9 mouse cellular contexts compared by ENCODE assay signal in the genomic region with DNA sequence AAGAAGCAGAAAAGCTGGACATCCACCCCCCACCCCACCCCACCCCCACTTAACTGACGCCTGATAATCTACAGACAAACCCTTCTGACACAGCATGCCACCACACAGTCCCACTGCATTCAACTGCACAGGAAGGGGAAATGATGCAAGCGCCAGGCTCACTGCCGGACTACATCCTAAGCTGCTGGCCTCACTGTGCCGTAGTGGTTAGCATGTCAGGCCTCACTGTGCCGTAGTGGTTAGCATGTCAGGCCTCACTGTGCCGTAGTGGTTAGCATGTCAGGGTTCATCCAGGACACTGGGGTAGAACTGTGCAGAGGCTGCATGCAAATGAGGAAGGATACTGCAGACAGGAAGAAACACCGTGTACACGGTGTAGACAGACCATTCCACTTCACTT. TPM values are rescaled to one million over a fixed set of nuclear protein-coding genes. Genes with fewer than 3 reads are reported as not detected.
DNase-seq lines count a peak whose midpoint lies in the region; ATAC-seq and TF ChIP-seq lines count a peak whose summit lies in the region.
"Had no signal": no experiment of that assay in that cellular context is flagged by ENCODE, and none has a peak within 500 bp of the region (broad histone marks: within the 10 kb centered on the region; RNA-seq: fewer than 3 reads in every experiment).

No protein-coding gene starts in this region.

- WGBS in heart, adult 2 months, result 33% methylated on average over 8 of the region's 8 CpGs
- WGBS in midbrain, embryonic 13.5 days, result 83% methylated on average over 8 of the region's 8 CpGs
- WGBS in midbrain, embryonic 16.5 days, result 76% methylated on average over 8 of the region's 8 CpGs
- WGBS in limb, embryonic 11.5 days, result 74% methylated on average over 8 of the region's 8 CpGs

- H3K9ac ChIP-seq in heart, adult 2 months (ENCODE audit: low read depth, low read length), result no peak overlapping the region
- H3K9ac ChIP-seq in midbrain, embryonic 13.5 days (replicated peaks), result no peak overlapping the region
- H3K9ac ChIP-seq in midbrain, embryonic 16.5 days (ENCODE audit: low read depth, low read length), result no peak overlapping the region
- H3K9ac ChIP-seq in limb, embryonic 11.5 days (ENCODE audit: low read length), result no peak overlapping the region

- H3K79me2 ChIP-seq in heart, adult 2 months (replicated peaks; ENCODE audit: control insufficient read depth, insufficient read depth, low read length), result peaks cover 4% of the 10 kb centered on the region

- no peak for DNase-seq in heart, adult 2 months
- no peak for DNase-seq in heart, postnatal 36 days
- DNase-seq in limb, embryonic 11.5 days (ENCODE audit: low spot score), result no peak
- DNase-seq in right cerebral cortex, postnatal 10 days (ENCODE audit: low spot score in 2 of 2), result no peak
- no peak for DNase-seq in cerebellum, adult 9-11 months
- DNase-seq: retina, postnatal 1 day had no signal

- H3K36me3 ChIP-seq in heart, adult 2 months (ENCODE audit: control insufficient read depth, insufficient read depth, low read length), result peaks cover 19% of the 10 kb centered on the region
- H3K36me3 ChIP-seq in midbrain, embryonic 13.5 days, result no peaks in the 10 kb centered on the region
- H3K36me3 ChIP-seq in midbrain, embryonic 16.5 days (ENCODE audit: control insufficient read depth, insufficient read depth, low read length), result no peaks in the 10 kb centered on the region
- H3K36me3 ChIP-seq in limb, embryonic 11.5 days (ENCODE audit: control insufficient read depth, insufficient read depth, low read length), result no peaks in the 10 kb centered on the region

- 0 out of 2 replicates have a peak, but pooled peaks have one; percentile 8 for TF ChIP-seq EP300 in heart, adult 2 months (IDR thresholded peaks at IDR 0.05; ENCODE audit: insufficient read depth, low read depth, low read length)

- no peak for TF ChIP-seq POLR2A in heart, adult 2 months (IDR thresholded peaks at IDR 0.05; ENCODE audit: insufficient read depth, low read depth, low read length)

- no peaks in the 10 kb centered on the region for H3K27me3 ChIP-seq in heart, adult 2 months (ENCODE audit: control insufficient read depth, insufficient read depth, low read length)
- no peaks in the 10 kb centered on the region for H3K27me3 ChIP-seq in midbrain, embryonic 13.5 days
- H3K27me3 ChIP-seq in midbrain, embryonic 16.5 days (ENCODE audit: control insufficient read depth, insufficient read depth, low read depth, low read length), result no peaks in the 10 kb centered on the region
- no peaks in the 10 kb centered on the region for H3K27me3 ChIP-seq in limb, embryonic 11.5 days (ENCODE audit: control insufficient read depth, insufficient read depth, low read length)

- no peak overlapping the region for H3K4me2 ChIP-seq in midbrain, embryonic 13.5 days (replicated peaks)
- H3K4me2 ChIP-seq in midbrain, embryonic 16.5 days (ENCODE audit: low read length), result no peak overlapping the region
- H3K4me2 ChIP-seq in limb, embryonic 11.5 days (ENCODE audit: low read depth, severe bottlenecking), result no peak overlapping the region

- peaks cover 22% of the 10 kb centered on the region for H3K4me1 ChIP-seq in heart, adult 2 months (ENCODE audit: control insufficient read depth, insufficient read depth, low read length)
- H3K4me1 ChIP-seq in midbrain, embryonic 13.5 days (replicated peaks), result peaks cover 9% of the 10 kb centered on the region; the same call in 1 of the 2 replicates
- H3K4me1 ChIP-seq in midbrain, embryonic 16.5 days (ENCODE audit: control insufficient read depth, insufficient read depth, low read length), result no peaks in the 10 kb centered on the region
- H3K4me1 ChIP-seq in limb, embryonic 11.5 days (ENCODE audit: control insufficient read depth, insufficient read depth, low read length), result peaks cover 23% of the 10 kb centered on the region

- no peaks in the 10 kb centered on the region for H3K9me3 ChIP-seq in midbrain, embryonic 13.5 days
- H3K9me3 ChIP-seq in midbrain, embryonic 16.5 days (replicated peaks; ENCODE audit: control insufficient read depth, low read length, poor library complexity, severe bottlenecking), result no peaks in the 10 kb centered on the region
- no peaks in the 10 kb centered on the region for H3K9me3 ChIP-seq in limb, embryonic 11.5 days (ENCODE audit: control insufficient read depth, low read length)

- ATAC-seq in midbrain, embryonic 13.5 days, result peak; percentile 34; the same call in 1 of the 2 replicates
- no peak for ATAC-seq in midbrain, embryonic 16.5 days
- peak; percentile 26; the same call in 1 of the 2 replicates for ATAC-seq in limb, embryonic 11.5 days (ENCODE audit: insufficient number of reproducible peaks, low FRiP score, low TSS enrichment, low read depth)
- no peak for ATAC-seq in inflammation-experienced regulatory T-cells, adult 6 months

- intact Hi-C loops in heart, adult 2 months (cut with DNase I), result no loop called here
- intact Hi-C loops in heart, postnatal 36 days (cut with DNase I), result no loop called here

- H3K4me3 ChIP-seq in heart, adult 2 months, result no peak overlapping the region
- no peak overlapping the region for H3K4me3 ChIP-seq in midbrain, embryonic 13.5 days (replicated peaks)
- no peak overlapping the region for H3K4me3 ChIP-seq in midbrain, embryonic 16.5 days (ENCODE audit: low read depth, low read length)
- no peak overlapping the region for H3K4me3 ChIP-seq in limb, embryonic 11.5 days (ENCODE audit: low read depth, low read length)

- H3K27ac ChIP-seq in heart, adult 2 months, result no peak overlapping the region
- no peak overlapping the region for H3K27ac ChIP-seq in midbrain, embryonic 13.5 days
- no peak overlapping the region for H3K27ac ChIP-seq in midbrain, embryonic 16.5 days (ENCODE audit: low read length)
- no peak overlapping the region for H3K27ac ChIP-seq in limb, embryonic 11.5 days (replicated peaks; ENCODE audit: low read depth, low read length)

- TF ChIP-seq CTCF in heart, adult 2 months (IDR thresholded peaks at IDR 0.05), result no peak

RNA-seq across cellular contexts. Expression of a gene that starts 29.8 kb away (rescaled TPM):
- total RNA-seq in heart, adult 2 months (2021), result 10 to 100 TPM; 14.0 to 16.5 TPM
- 4.1 and 5.8 TPM in 2 replicates for polyA plus RNA-seq in heart, adult 2 months (2012; rRNA removed)
- total RNA-seq in heart, postnatal 36 days (2021), result 10 to 100 TPM; 14.3 to 16.6 TPM
- polyA plus RNA-seq in midbrain, embryonic 13.5 days (2015; fragmentation: Nextera tagmentation; extraction: Ambion mirVana), result 39.2 and 39.4 TPM in 2 replicates
- polyA plus RNA-seq in midbrain, embryonic 16.5 days (2015; fragmentation: Nextera tagmentation; extraction: Ambion mirVana), result 34.6 and 41.9 TPM in 2 replicates
- 13.4 and 14.7 TPM in 2 replicates for polyA plus RNA-seq in limb, embryonic 11.5 days (2014; fragmentation: Nextera tagmentation; extraction: Ambion mirVana)
- polyA plus RNA-seq in inflammation-experienced regulatory T-cells, adult 6 months (2017; shearing (Covaris generic)), result 1 to 10 TPM in 1 of 3 experiments, under 1 TPM in 1, not detected in 1; 0.08 to 4.6 TPM

Comparison
In these comparisons a context has a peak if more than half of its experiments do, and no peak if none do; other contexts are left out.
1. ATAC-seq: peak in midbrain, embryonic 13.5 days (single experiment) and limb, embryonic 11.5 days (single experiment); none in midbrain, embryonic 16.5 days (single experiment) and inflammation-experienced regulatory T-cells, adult 6 months (single experiment).